Mouse (Mus musculus): ENCODE measurements around the gene Ptprd. TPM values are rescaled to one million over a fixed set of nuclear protein-coding genes. Genes with fewer than 3 reads are reported as not detected.

Ptprd gene
- polyA plus RNA-seq, 1 experiment = 118 TPM

GRCm38 (mm10) chr4:76008580-76008979 is 2203.2 kb downstream of the Ptprd start:
- no peak for DNase-seq (ENCODE audit: low read depth)
- TF ChIP-seq POLR2A (IDR thresholded peaks at IDR 0.05; ENCODE audit: borderline replicate concordance, extremely low read depth, insufficient read depth, insufficient read length, poor library complexity, severe bottlenecking) (no peak), CTCF (IDR thresholded peaks at IDR 0.05; ENCODE audit: borderline replicate concordance, extremely low read depth, insufficient read depth, insufficient read length) (no peak)

- TF ChIP-seq POLR2A (IDR thresholded peaks at IDR 0.05; ENCODE audit: borderline replicate concordance, extremely low read depth, insufficient read depth, insufficient read length, poor library complexity, severe bottlenecking) = no peak
- TF ChIP-seq CTCF (IDR thresholded peaks at IDR 0.05; ENCODE audit: borderline replicate concordance, extremely low read depth, insufficient read depth, insufficient read length) = no peak
- no peak for DNase-seq (ENCODE audit: low read depth)
Observed at GRCm38 (mm10) chr4:76007219-76007618, 2204.5 kb downstream of the Ptprd start.

GRCm38 (mm10) chr4:76006717-76007116 is 2205.0 kb downstream of the Ptprd start:
- no peak for TF ChIP-seq CTCF (IDR thresholded peaks at IDR 0.05; ENCODE audit: borderline replicate concordance, extremely low read depth, insufficient read depth, insufficient read length)
- TF ChIP-seq POLR2A (IDR thresholded peaks at IDR 0.05; ENCODE audit: borderline replicate concordance, extremely low read depth, insufficient read depth, insufficient read length, poor library complexity, severe bottlenecking) = no peak
- DNase-seq (ENCODE audit: low read depth) = peak; percentile 90

GRCm38 (mm10) chr4:76004161-76004560 is 2207.6 kb downstream of the Ptprd start:
- TF ChIP-seq POLR2A (IDR thresholded peaks at IDR 0.05; ENCODE audit: borderline replicate concordance, extremely low read depth, insufficient read depth, insufficient read length, poor library complexity, severe bottlenecking) (no peak), CTCF (IDR thresholded peaks at IDR 0.05; ENCODE audit: borderline replicate concordance, extremely low read depth, insufficient read depth, insufficient read length) (no peak)
- no peak for DNase-seq (ENCODE audit: low read depth)

GRCm38 (mm10) chr4:76000258-76000657 is 2211.5 kb downstream of the Ptprd start:
- no peak for DNase-seq (ENCODE audit: low read depth)
- TF ChIP-seq CTCF (IDR thresholded peaks at IDR 0.05; ENCODE audit: borderline replicate concordance, extremely low read depth, insufficient read depth, insufficient read length) (no peak), POLR2A (IDR thresholded peaks at IDR 0.05; ENCODE audit: borderline replicate concordance, extremely low read depth, insufficient read depth, insufficient read length, poor library complexity, severe bottlenecking) (no peak)

GRCm38 (mm10) chr4:75995841-75996240 is 2215.9 kb downstream of the Ptprd start:
- DNase-seq (ENCODE audit: low read depth) = no peak
- TF ChIP-seq POLR2A (IDR thresholded peaks at IDR 0.05; ENCODE audit: borderline replicate concordance, extremely low read depth, insufficient read depth, insufficient read length, poor library complexity, severe bottlenecking) (no peak), CTCF (IDR thresholded peaks at IDR 0.05; ENCODE audit: borderline replicate concordance, extremely low read depth, insufficient read depth, insufficient read length) (no peak)

- TF ChIP-seq POLR2A (IDR thresholded peaks at IDR 0.05; ENCODE audit: borderline replicate concordance, extremely low read depth, insufficient read depth, insufficient read length, poor library complexity, severe bottlenecking) = no peak
- TF ChIP-seq CTCF (IDR thresholded peaks at IDR 0.05; ENCODE audit: borderline replicate concordance, extremely low read depth, insufficient read depth, insufficient read length) = no peak
- no peak for DNase-seq (ENCODE audit: low read depth)
Observed at GRCm38 (mm10) chr4:75994576-75994975, 2217.2 kb downstream of the Ptprd start.

GRCm38 (mm10) chr4:75993092-75993491 is 2218.7 kb downstream of the Ptprd start:
- TF ChIP-seq CTCF (IDR thresholded peaks at IDR 0.05; ENCODE audit: borderline replicate concordance, extremely low read depth, insufficient read depth, insufficient read length) (no peak), POLR2A (IDR thresholded peaks at IDR 0.05; ENCODE audit: borderline replicate concordance, extremely low read depth, insufficient read depth, insufficient read length, poor library complexity, severe bottlenecking) (no peak)

GRCm38 (mm10) chr4:75991621-75992245 is 2220.0 kb downstream of the Ptprd start:
- peak; percentile 19 for DNase-seq (ENCODE audit: low read depth)

More at GRCm38 (mm10) chr4:75993092-75993491, 2218.7 kb downstream of the Ptprd start:
- no peak for DNase-seq (ENCODE audit: low read depth)

GRCm38 (mm10) chr4:75974728-75975127 is 2237.0 kb downstream of the Ptprd start:
- TF ChIP-seq CTCF (IDR thresholded peaks at IDR 0.05; ENCODE audit: borderline replicate concordance, extremely low read depth, insufficient read depth, insufficient read length) (no peak), POLR2A (IDR thresholded peaks at IDR 0.05; ENCODE audit: borderline replicate concordance, extremely low read depth, insufficient read depth, insufficient read length, poor library complexity, severe bottlenecking) (no peak)
- DNase-seq (ENCODE audit: low read depth) = no peak

More at GRCm38 (mm10) chr4:75991621-75992245, 2220.0 kb downstream of the Ptprd start:
- TF ChIP-seq POLR2A (IDR thresholded peaks at IDR 0.05; ENCODE audit: borderline replicate concordance, extremely low read depth, insufficient read depth, insufficient read length, poor library complexity, severe bottlenecking) (no peak), CTCF (IDR thresholded peaks at IDR 0.05; ENCODE audit: borderline replicate concordance, extremely low read depth, insufficient read depth, insufficient read length) (no peak)

GRCm38 (mm10) chr4:75973322-75973721 is 2238.4 kb downstream of the Ptprd start:
- TF ChIP-seq POLR2A (IDR thresholded peaks at IDR 0.05; ENCODE audit: borderline replicate concordance, extremely low read depth, insufficient read depth, insufficient read length, poor library complexity, severe bottlenecking) = no peak
- no peak for TF ChIP-seq CTCF (IDR thresholded peaks at IDR 0.05; ENCODE audit: borderline replicate concordance, extremely low read depth, insufficient read depth, insufficient read length)
- peak; percentile 75 for DNase-seq (ENCODE audit: low read depth)

- DNase-seq (ENCODE audit: low read depth) = no peak
- no peak for TF ChIP-seq POLR2A (IDR thresholded peaks at IDR 0.05; ENCODE audit: borderline replicate concordance, extremely low read depth, insufficient read depth, insufficient read length, poor library complexity, severe bottlenecking)
Observed at GRCm38 (mm10) chr4:75969961-75970360, 2241.8 kb downstream of the Ptprd start.
